Mouse (Mus musculus) kidney, embryonic 16.5 days (tissue): ENCODE results near the gene Fam120a. TPM values are rescaled to one million over a fixed set of nuclear protein-coding genes. Genes with fewer than 3 reads are reported as not detected.

Experiments
- ATAC-seq: fragments of 200-750 bp; cut with Nextera tagmentation; 2 replicates; pipeline ENCODE4 v1.8.0; 2017; ENCODE audit warnings: moderate TSS enrichment; ENCODE audit not compliant: low FRiP score, low TSS enrichment
- H3K27ac ChIP-seq: fragments of 300-500 bp; sonication (generic); 2 replicates; pipeline ENCODE4 v1.5.1; 2014; ENCODE audit warnings: low read length
- H3K27me3 ChIP-seq: fragments of 300-500 bp; sonication (generic); 2 replicates; pipeline ENCODE4 v1.6.1; 2014; ENCODE audit warnings: low read length, control low read depth, mixed read lengths; ENCODE audit not compliant: insufficient read depth
- H3K36me3 ChIP-seq: fragments of 300-500 bp; sonication (generic); 2 replicates; pipeline ENCODE4 v1.6.1; 2014; ENCODE audit warnings: low read length, control low read depth, mixed read lengths; ENCODE audit not compliant: insufficient read depth
- H3K4me1 ChIP-seq: fragments of 300-500 bp; sonication (generic); 2 replicates; pipeline ENCODE4 v1.6.1; 2014; ENCODE audit warnings: low read length, control low read depth, mixed read lengths; ENCODE audit not compliant: insufficient read depth
- H3K4me2 ChIP-seq: fragments of 300-500 bp; sonication (generic); replicated peaks from 2 replicates; pipeline ENCODE4 v1.6.1; 2014; ENCODE audit warnings: low read depth, low read length
- H3K4me3 ChIP-seq: fragments of 300-500 bp; sonication (generic); 2 replicates; pipeline ENCODE4 v1.5.1; 2014; ENCODE audit warnings: mild to moderate bottlenecking, low read length
- H3K9ac ChIP-seq: fragments of 300-500 bp; sonication (generic); replicated peaks from 2 replicates; pipeline ENCODE4 v1.6.1; 2014; ENCODE audit warnings: low read length
- H3K9me3 ChIP-seq: fragments of 300-500 bp; sonication (generic); 2 replicates; pipeline ENCODE4 v1.6.1; 2016; ENCODE audit warnings: low read length, control low read depth
- WGBS: fragments of 180-500 bp; shearing (Covaris S2); extraction: QIAGEN DNeasy Blood & Tissue Kit; methylation state at CpG from one replicate; pipeline ENCODE4 v1.1.7; 2014; 5-methylcytosine and 5-hydroxymethylcytosine counted together
- polyA plus RNA-seq: library from polyadenylated mRNA; unstranded; fragments of >200 nt; fragmentation: Nextera tagmentation; extraction: Ambion mirVana; gene quantifications from 2 replicates; pipeline ENCODE4 v1.2.1, GENCODE M21; 2015

Gene Fam120a
- polyA plus RNA-seq, 1 experiment from 2014 or later: 23.2 TPM

GRCm38 (mm10) chr13:48968750-48969088, 902 bp upstream of the Fam120a start:
- H3K4me2 ChIP-seq: peak overlapping the region; percentile 84
- no peak; the same call in 1 of the 2 replicates for ATAC-seq

GRCm38 (mm10) chr13:48966851-48967821, 681 bp downstream of the Fam120a start:
- no peaks in the 10 kb centered on the region for H3K36me3 ChIP-seq
- peak overlapping the region; percentile 83 for H3K9ac ChIP-seq
- 0 out of 2 replicates have a peak, but pooled peaks have one; percentile 3 for ATAC-seq
- under 1% methylated on average over 56 of the region's 58 CpGs for WGBS
- H3K27me3 ChIP-seq: no peaks in the 10 kb centered on the region
- H3K4me1 ChIP-seq: peaks cover 50% of the 10 kb centered on the region
- peak overlapping the region; percentile 72 for H3K4me3 ChIP-seq
- H3K4me2 ChIP-seq: peak overlapping the region; percentile 84
- H3K9me3 ChIP-seq: no peaks in the 10 kb centered on the region
- peak overlapping the region; percentile 99 for H3K27ac ChIP-seq

More at GRCm38 (mm10) chr13:48968750-48969088, 902 bp upstream of the Fam120a start:
- H3K4me3 ChIP-seq: peak overlapping the region; percentile 72
- no peaks in the 10 kb centered on the region for H3K27me3 ChIP-seq
- 9% methylated on average over 7 of the region's 7 CpGs for WGBS
- peaks cover 52% of the 10 kb centered on the region for H3K4me1 ChIP-seq
- no peaks in the 10 kb centered on the region for H3K9me3 ChIP-seq
- H3K36me3 ChIP-seq: no peaks in the 10 kb centered on the region
- peak overlapping the region; percentile 83 for H3K9ac ChIP-seq
- H3K27ac ChIP-seq: peak overlapping the region; percentile 99

GRCm38 (mm10) chr13:48965559-48966525, 2.0 kb downstream of the Fam120a start:
- peak; percentile 57 for ATAC-seq
- no peaks in the 10 kb centered on the region for H3K9me3 ChIP-seq
- peak overlapping the region; percentile 99 for H3K27ac ChIP-seq
- no peaks in the 10 kb centered on the region for H3K36me3 ChIP-seq
- WGBS: 6% methylated on average over 7 of the region's 7 CpGs
- peak overlapping the region; percentile 84 for H3K4me2 ChIP-seq
- H3K4me3 ChIP-seq: peak overlapping the region; percentile 72
- peaks cover 50% of the 10 kb centered on the region for H3K4me1 ChIP-seq
- peak overlapping the region; percentile 83 for H3K9ac ChIP-seq
- H3K27me3 ChIP-seq: no peaks in the 10 kb centered on the region

- Histone ChIP-seq H3K9ac (peak overlapping the region; percentile 83; the same call in 1 of the 2 replicates), H3K36me3 (no peaks in the 10 kb centered on the region), H3K9me3 (no peaks in the 10 kb centered on the region), H3K4me3 (no peak overlapping the region; the same call in 1 of the 2 replicates), H3K4me1 (peaks cover 41% of the 10 kb centered on the region), H3K27me3 (no peaks in the 10 kb centered on the region), H3K27ac (0 out of 2 replicates have a peak overlapping the region, but pooled peaks have one; percentile 99), H3K4me2 (peak overlapping the region; percentile 84)
- WGBS: 67% methylated on average over 4 of the region's 4 CpGs
- no peak for ATAC-seq
Measured at GRCm38 (mm10) chr13:48964850-48965249, 3.0 kb downstream of the Fam120a start.

GRCm38 (mm10) chr13:48963111-48963510, 4.7 kb downstream of the Fam120a start:
- no peak overlapping the region for H3K4me2 ChIP-seq
- 91% methylated on average over 1 of the region's 1 CpGs for WGBS
- no peak for ATAC-seq
- H3K9ac ChIP-seq: no peak overlapping the region
- no peaks in the 10 kb centered on the region for H3K9me3 ChIP-seq
- H3K36me3 ChIP-seq: no peaks in the 10 kb centered on the region
- no peaks in the 10 kb centered on the region for H3K27me3 ChIP-seq
- H3K27ac ChIP-seq: 0 out of 2 replicates have a peak overlapping the region, but pooled peaks have one; percentile 2
- H3K4me1 ChIP-seq: peaks cover 34% of the 10 kb centered on the region
- H3K4me3 ChIP-seq: no peak overlapping the region

GRCm38 (mm10) chr13:48962519-48962918, 5.3 kb downstream of the Fam120a start:
- no peaks in the 10 kb centered on the region for H3K36me3 ChIP-seq
- ATAC-seq: no peak
- H3K4me3 ChIP-seq: no peak overlapping the region
- H3K9ac ChIP-seq: no peak overlapping the region
- WGBS: 59% methylated on average over 3 of the region's 3 CpGs
- H3K27me3 ChIP-seq: no peaks in the 10 kb centered on the region
- H3K27ac ChIP-seq: 0 out of 2 replicates have a peak overlapping the region, but pooled peaks have one; percentile 2
- no peaks in the 10 kb centered on the region for H3K9me3 ChIP-seq
- no peak overlapping the region; the same call in 1 of the 2 replicates for H3K4me2 ChIP-seq
- H3K4me1 ChIP-seq: peaks cover 34% of the 10 kb centered on the region

- no peak overlapping the region for H3K4me2 ChIP-seq
- no peaks in the 10 kb centered on the region for H3K9me3 ChIP-seq
- H3K36me3 ChIP-seq: no peaks in the 10 kb centered on the region
- H3K4me1 ChIP-seq: peaks cover 19% of the 10 kb centered on the region; the same call in 1 of the 2 replicates
- H3K4me3 ChIP-seq: no peak overlapping the region
- H3K9ac ChIP-seq: no peak overlapping the region
- WGBS: 63% methylated on average over 4 of the region's 4 CpGs
- no peaks in the 10 kb centered on the region for H3K27me3 ChIP-seq
- H3K27ac ChIP-seq: peak overlapping the region; percentile 38; the same call in 1 of the 2 replicates
- ATAC-seq: no peak
Measured at GRCm38 (mm10) chr13:48958608-48959007, 9.2 kb downstream of the Fam120a start.

- H3K4me3 ChIP-seq: no peak overlapping the region
- no peaks in the 10 kb centered on the region for H3K36me3 ChIP-seq
- H3K4me2 ChIP-seq: no peak overlapping the region
- ATAC-seq: no peak
- 90% methylated on average over 4 of the region's 4 CpGs for WGBS
- H3K9ac ChIP-seq: no peak overlapping the region
- peaks cover 20% of the 10 kb centered on the region for H3K4me1 ChIP-seq
- H3K27me3 ChIP-seq: no peaks in the 10 kb centered on the region
- no peak overlapping the region for H3K27ac ChIP-seq
- H3K9me3 ChIP-seq: no peaks in the 10 kb centered on the region
Measured at GRCm38 (mm10) chr13:48954825-48955224, 13.0 kb downstream of the Fam120a start.

- no peaks in the 10 kb centered on the region for H3K9me3 ChIP-seq
- no peaks in the 10 kb centered on the region for H3K27me3 ChIP-seq
- 34% methylated on average over 5 of the region's 5 CpGs for WGBS
- H3K4me3 ChIP-seq: no peak overlapping the region
- H3K36me3 ChIP-seq: peaks cover 22% of the 10 kb centered on the region
- H3K4me2 ChIP-seq: no peak overlapping the region
- H3K4me1 ChIP-seq: peaks cover 12% of the 10 kb centered on the region
- ATAC-seq: no peak
- no peak overlapping the region for H3K9ac ChIP-seq
- peak overlapping the region; percentile 16; the same call in 1 of the 2 replicates for H3K27ac ChIP-seq
Measured at GRCm38 (mm10) chr13:48950600-48951241, 17.1 kb downstream of the Fam120a start.
